Mouse (Mus musculus) limb, embryonic 10.5 days (tissue): ENCODE results near the gene Rasgef1b. TPM values are rescaled to one million over a fixed set of nuclear protein-coding genes. Genes with fewer than 3 reads are reported as not detected.

Experiments used
- DNase-seq: peaks from one replicate; pipeline ENCODE4 v3.0.0-alpha.2; 2017; ENCODE audit warnings: low spot score
- H3K27ac ChIP-seq: fragments of 300-500 bp; sonication (generic); 2 replicates; pipeline ENCODE4 v1.5.1; 2016; ENCODE audit warnings: mild to moderate bottlenecking
- H3K27me3 ChIP-seq: fragments of 300-500 bp; sonication (generic); 2 replicates; pipeline ENCODE4 v1.6.1; 2016; ENCODE audit warnings: low read depth, mild to moderate bottlenecking; ENCODE audit not compliant: poor library complexity, severe bottlenecking
- H3K36me3 ChIP-seq: fragments of 300-500 bp; sonication (generic); 2 replicates; pipeline ENCODE4 v1.6.1; 2016; ENCODE audit warnings: mild to moderate bottlenecking, moderate library complexity
- H3K4me1 ChIP-seq: fragments of 300-500 bp; sonication (generic); 2 replicates; pipeline ENCODE4 v1.6.1; 2016
- H3K4me3 ChIP-seq: fragments of 300-500 bp; sonication (generic); 2 replicates; pipeline ENCODE4 v1.5.1; 2016; ENCODE audit warnings: mild to moderate bottlenecking, moderate library complexity
- H3K9me3 ChIP-seq: fragments of 300-500 bp; sonication (generic); replicated peaks from 2 replicates; pipeline ENCODE4 v1.6.1; 2016; ENCODE audit warnings: mild to moderate bottlenecking
- WGBS: fragments of 180-500 bp; shearing (Covaris S2); methylation state at CpG from one replicate; pipeline ENCODE4 v1.1.7; 2016; 5-methylcytosine and 5-hydroxymethylcytosine counted together
- polyA plus RNA-seq: library from polyadenylated mRNA; unstranded; fragments of >200 nt; fragmentation: Nextera tagmentation; extraction: Ambion mirVana; gene quantifications from 2 replicates; pipeline ENCODE4 v1.2.1, GENCODE M21; 2016

The Rasgef1b gene
- polyA plus RNA-seq, 1 experiment from 2014 or later, result 32.5 TPM

- H3K27ac ChIP-seq, result no peak overlapping the region
- H3K4me3 ChIP-seq, result no peak overlapping the region
- WGBS, result 48% methylated on average over 5 of the region's 5 CpGs
- H3K27me3 ChIP-seq, result no peaks in the 10 kb centered on the region
- H3K4me1 ChIP-seq, result peaks cover 38% of the 10 kb centered on the region
- DNase-seq, result no peak
- H3K9me3 ChIP-seq, result no peaks in the 10 kb centered on the region
- H3K36me3 ChIP-seq, result no peaks in the 10 kb centered on the region
Measured at GRCm38 (mm10) chr5:99403325-99403724, 325.5 kb downstream of the Rasgef1b start.

GRCm38 (mm10) chr5:99402784-99403183 is 326.1 kb downstream of the Rasgef1b start:
- Histone ChIP-seq H3K27ac (peak overlapping the region; percentile 9; the same call in 1 of the 2 replicates), H3K27me3 (no peaks in the 10 kb centered on the region), H3K4me1 (peaks cover 41% of the 10 kb centered on the region), H3K4me3 (no peak overlapping the region), H3K9me3 (no peaks in the 10 kb centered on the region), H3K36me3 (no peaks in the 10 kb centered on the region)
- DNase-seq, result no peak
- WGBS, result 57% methylated on average over 2 of the region's 2 CpGs

DNA sequence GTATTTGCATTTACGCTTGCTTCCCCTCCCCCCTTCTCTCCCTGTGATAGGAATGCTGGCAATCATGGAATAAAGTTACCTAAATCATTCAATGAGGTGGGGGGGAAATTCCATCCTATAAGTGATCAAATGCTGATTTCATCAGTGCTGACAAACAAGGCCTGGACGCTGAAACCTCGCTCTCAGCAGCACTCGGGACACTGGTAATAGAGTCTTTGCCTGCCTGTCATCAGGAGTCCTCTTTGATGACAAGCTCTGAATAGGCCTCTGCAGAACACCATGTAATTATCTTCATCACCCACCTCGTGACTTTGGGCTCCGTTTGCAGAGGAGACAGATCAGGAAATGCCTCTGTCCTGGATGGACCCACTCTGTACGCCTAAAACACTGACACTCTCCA is 326.6 kb downstream of the Rasgef1b start:
- Histone ChIP-seq H3K27me3 (no peaks in the 10 kb centered on the region), H3K9me3 (no peaks in the 10 kb centered on the region), H3K4me3 (no peak overlapping the region), H3K27ac (0 out of 2 replicates have a peak overlapping the region, but pooled peaks have one; percentile 9), H3K4me1 (peaks cover 41% of the 10 kb centered on the region), H3K36me3 (no peaks in the 10 kb centered on the region)
- no peak for DNase-seq
- WGBS, result 18% methylated on average over 7 of the region's 7 CpGs

GRCm38 (mm10) chr5:99399855-99400626 is 328.8 kb downstream of the Rasgef1b start:
- Histone ChIP-seq H3K9me3 (no peaks in the 10 kb centered on the region), H3K4me1 (peaks cover 38% of the 10 kb centered on the region), H3K36me3 (no peaks in the 10 kb centered on the region), H3K27ac (no peak overlapping the region), H3K4me3 (no peak overlapping the region), H3K27me3 (no peaks in the 10 kb centered on the region)
- DNase-seq, result no peak
- 56% methylated on average over 7 of the region's 7 CpGs for WGBS

- no peak for DNase-seq
- H3K9me3 ChIP-seq, result no peaks in the 10 kb centered on the region
- H3K4me3 ChIP-seq, result no peak overlapping the region
- H3K4me1 ChIP-seq, result peaks cover 37% of the 10 kb centered on the region
- H3K36me3 ChIP-seq, result no peaks in the 10 kb centered on the region
- WGBS, result 93% methylated on average over 5 of the region's 5 CpGs
- no peaks in the 10 kb centered on the region for H3K27me3 ChIP-seq
- H3K27ac ChIP-seq, result no peak overlapping the region
Measured at GRCm38 (mm10) chr5:99398472-99399070, 330.3 kb downstream of the Rasgef1b start.

- Histone ChIP-seq H3K9me3 (no peaks in the 10 kb centered on the region), H3K4me1 (peaks cover 20% of the 10 kb centered on the region), H3K27ac (no peak overlapping the region), H3K4me3 (no peak overlapping the region), H3K27me3 (no peaks in the 10 kb centered on the region), H3K36me3 (no peaks in the 10 kb centered on the region)
- DNase-seq, result no peak
- 94% methylated on average over 5 of the region's 5 CpGs for WGBS
Measured at GRCm38 (mm10) chr5:99394578-99394977, 334.3 kb downstream of the Rasgef1b start.

DNA sequence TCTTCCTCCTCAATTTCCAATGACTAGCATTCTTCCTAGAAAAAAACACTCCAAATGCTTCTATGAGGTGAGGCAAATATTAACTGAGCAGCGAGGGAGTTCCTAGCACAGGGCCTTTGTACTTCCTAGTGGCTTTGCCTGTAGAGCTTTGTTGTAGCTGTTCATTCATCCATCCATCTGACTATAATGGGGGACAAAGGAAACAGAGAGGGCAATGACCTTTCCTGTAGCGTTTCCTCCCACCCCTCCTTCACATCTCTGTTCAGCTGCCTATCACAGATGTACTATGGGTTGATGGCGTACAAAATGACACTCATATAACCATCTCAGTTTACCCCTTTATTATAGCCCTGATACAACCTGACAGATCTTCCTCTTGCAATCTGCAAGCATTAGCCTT is 337.3 kb downstream of the Rasgef1b start:
- H3K36me3 ChIP-seq, result no peaks in the 10 kb centered on the region
- DNase-seq, result no peak
- H3K4me3 ChIP-seq, result no peak overlapping the region
- peaks cover 12% of the 10 kb centered on the region for H3K4me1 ChIP-seq
- 0 out of 2 replicates have a peak, but pooled peaks cover 8% of the 10 kb centered on the region for H3K27me3 ChIP-seq
- H3K27ac ChIP-seq, result no peak overlapping the region
- WGBS, result 80% methylated on average over 3 of the region's 3 CpGs
- no peaks in the 10 kb centered on the region for H3K9me3 ChIP-seq

GRCm38 (mm10) chr5:99390776-99391175 is 338.1 kb downstream of the Rasgef1b start:
- DNase-seq, result no peak
- peaks cover 19% of the 10 kb centered on the region for H3K4me1 ChIP-seq
- no peaks in the 10 kb centered on the region for H3K36me3 ChIP-seq
- WGBS, result 66% methylated on average over 7 of the region's 7 CpGs
- 0 out of 2 replicates have a peak, but pooled peaks cover 11% of the 10 kb centered on the region for H3K27me3 ChIP-seq
- H3K27ac ChIP-seq, result no peak overlapping the region
- no peaks in the 10 kb centered on the region for H3K9me3 ChIP-seq
- H3K4me3 ChIP-seq, result no peak overlapping the region

DNA sequence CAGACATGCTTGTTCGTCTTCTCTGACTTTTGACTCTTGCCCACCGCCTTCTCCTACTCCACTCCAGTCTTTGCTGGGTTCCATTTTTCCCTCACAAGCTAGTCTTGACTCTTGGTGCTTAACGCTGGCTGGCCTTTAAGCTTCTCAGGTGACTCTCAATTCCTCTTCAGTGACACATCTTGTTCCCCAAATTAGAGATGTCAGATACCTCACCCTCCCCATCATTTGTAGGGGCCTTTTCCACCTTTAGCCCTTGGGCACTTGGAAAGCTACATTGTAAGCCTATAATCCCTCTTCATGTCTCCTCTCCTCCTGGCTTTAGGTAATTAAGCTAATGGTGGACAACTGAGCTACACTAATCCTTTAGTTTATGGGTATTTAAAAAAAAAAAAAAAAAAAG is 338.6 kb downstream of the Rasgef1b start:
- no peaks in the 10 kb centered on the region for H3K36me3 ChIP-seq
- no peak overlapping the region for H3K4me3 ChIP-seq
- no peak for DNase-seq
- peaks cover 24% of the 10 kb centered on the region for H3K4me1 ChIP-seq
- no peaks in the 10 kb centered on the region for H3K9me3 ChIP-seq
- H3K27ac ChIP-seq, result no peak overlapping the region
- 73% methylated on average over 3 of the region's 3 CpGs for WGBS
- 0 out of 2 replicates have a peak, but pooled peaks cover 11% of the 10 kb centered on the region for H3K27me3 ChIP-seq

- Histone ChIP-seq H3K27ac (no peak overlapping the region), H3K36me3 (no peaks in the 10 kb centered on the region), H3K4me1 (peaks cover 37% of the 10 kb centered on the region), H3K27me3 (0 out of 2 replicates have a peak, but pooled peaks cover 11% of the 10 kb centered on the region), H3K9me3 (no peaks in the 10 kb centered on the region), H3K4me3 (no peak overlapping the region)
- no peak for DNase-seq
- 87% methylated on average over 10 of the region's 10 CpGs for WGBS
Measured at GRCm38 (mm10) chr5:99388585-99389250, 340.1 kb downstream of the Rasgef1b start.

DNA sequence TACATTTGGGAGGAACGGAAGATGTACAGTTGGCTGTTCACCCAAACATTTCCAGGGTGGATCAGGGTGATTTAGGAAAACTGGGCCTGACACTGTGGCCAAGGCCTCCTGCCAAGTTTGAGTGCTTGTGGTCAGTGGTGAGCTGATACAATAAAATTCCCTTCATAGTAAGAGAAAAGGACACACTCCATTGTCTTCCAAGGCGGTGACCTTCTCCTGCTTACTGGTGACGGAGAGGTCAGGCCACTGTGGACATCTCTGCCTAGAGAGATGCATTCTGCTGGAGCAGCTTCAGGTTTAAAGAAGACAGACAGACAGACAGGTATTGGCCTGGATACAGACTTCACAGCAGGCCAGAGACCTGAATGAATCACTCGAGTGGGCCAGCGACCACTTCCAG is 340.7 kb downstream of the Rasgef1b start:
- WGBS, result 92% methylated on average over 5 of the region's 5 CpGs
- no peaks in the 10 kb centered on the region for H3K9me3 ChIP-seq
- no peak overlapping the region for H3K27ac ChIP-seq
- H3K27me3 ChIP-seq, result 0 out of 2 replicates have a peak, but pooled peaks cover 11% of the 10 kb centered on the region
- no peak overlapping the region for H3K4me3 ChIP-seq
- no peak for DNase-seq
- peaks cover 37% of the 10 kb centered on the region for H3K4me1 ChIP-seq
- no peaks in the 10 kb centered on the region for H3K36me3 ChIP-seq

GRCm38 (mm10) chr5:99387185-99387981 is 341.5 kb downstream of the Rasgef1b start:
- no peak for DNase-seq
- no peaks in the 10 kb centered on the region for H3K36me3 ChIP-seq
- 82% methylated on average over 17 of the region's 17 CpGs for WGBS
- no peaks in the 10 kb centered on the region for H3K9me3 ChIP-seq
- H3K27ac ChIP-seq, result no peak overlapping the region
- 0 out of 2 replicates have a peak, but pooled peaks cover 11% of the 10 kb centered on the region for H3K27me3 ChIP-seq
- peaks cover 40% of the 10 kb centered on the region for H3K4me1 ChIP-seq
- H3K4me3 ChIP-seq, result no peak overlapping the region
